Mouse (Mus musculus) myocyte (in vitro differentiated cells): Measurements from ENCODE around the gene Nfe2. TPM values are rescaled to one million over a fixed set of nuclear protein-coding genes. Genes with fewer than 3 reads are reported as not detected.
"Not testable (repeated sequence)": the region's sequence is repeated elsewhere in the genome, so short reads cannot be mapped to it uniquely, and the experiment has no call there.

Source experiments
- H3K27me3 ChIP-seq: one replicate; pipeline ENCODE4 v1.6.1; 2011; ENCODE audit not compliant: control insufficient read depth, insufficient read depth, insufficient read length
- H3K36me3 ChIP-seq: one replicate; pipeline ENCODE4 v1.6.1; 2011; ENCODE audit not compliant: control insufficient read depth, insufficient read depth
- H3K4me2 ChIP-seq: one replicate; pipeline ENCODE4 v1.6.1; 2011; ENCODE audit warnings: low read depth, control low read depth
- H3K4me3 ChIP-seq: one replicate; pipeline ENCODE4 v1.5.1; 2011; ENCODE audit warnings: mild to moderate bottlenecking, control low read depth, moderate library complexity
- H3K79me2 ChIP-seq: one replicate; pipeline ENCODE4 v1.6.1; 2011; ENCODE audit not compliant: control insufficient read depth, insufficient read depth
- H3ac ChIP-seq: one replicate; pipeline ENCODE4 v1.6.1; 2011; ENCODE audit not compliant: control insufficient read depth, insufficient read length
- CEBPB ChIP-seq: IDR thresholded peaks from 2 replicates; pipeline ENCODE4 v1.6.1; 2011; ENCODE audit warnings: mild to moderate bottlenecking, moderate library complexity; ENCODE audit not compliant: poor library complexity, insufficient read depth, severe bottlenecking
- E2F4 ChIP-seq: IDR thresholded peaks from one replicate; pipeline ENCODE4 v1.6.1; 2011; ENCODE audit warnings: mild to moderate bottlenecking, control low read depth, moderate library complexity; ENCODE audit not compliant: insufficient read depth
- MAX ChIP-seq: IDR thresholded peaks from one replicate; pipeline ENCODE4 v1.6.1; 2011; ENCODE audit warnings: low read depth, mild to moderate bottlenecking, control low read depth
- MYOG ChIP-seq, 3 experiments: IDR thresholded peaks; one replicate each; pipeline ENCODE4 v1.6.1; 2011; ENCODE audit warnings: control low read depth in 2 of 3, low read depth in 2 of 3, mild to moderate bottlenecking in 2 of 3; ENCODE audit not compliant: insufficient read length in 2 of 3, control insufficient read depth in 1 of 3, insufficient read depth in 1 of 3
- POLR2A ChIP-seq: IDR thresholded peaks from one replicate; pipeline ENCODE4 v1.6.1; 2011; ENCODE audit warnings: low read depth, mild to moderate bottlenecking, control low read depth, moderate library complexity; ENCODE audit not compliant: insufficient read length
- POLR2AphosphoS2 ChIP-seq: IDR thresholded peaks from one replicate; pipeline ENCODE4 v1.6.1; 2011; ENCODE audit warnings: low read depth, control low read depth; ENCODE audit not compliant: insufficient read length
- REST ChIP-seq: IDR thresholded peaks from one replicate; pipeline ENCODE4 v1.6.1; 2011; ENCODE audit warnings: mild to moderate bottlenecking, control low read depth, moderate library complexity; ENCODE audit not compliant: insufficient read depth, insufficient read length
- SRF ChIP-seq: IDR thresholded peaks from one replicate; pipeline ENCODE4 v1.6.1; 2011; ENCODE audit warnings: low read depth; ENCODE audit not compliant: control insufficient read depth, insufficient read length
- TCF12 ChIP-seq: IDR thresholded peaks from one replicate; pipeline ENCODE4 v1.6.1; 2011; ENCODE audit warnings: mild to moderate bottlenecking, control low read depth; ENCODE audit not compliant: poor library complexity, insufficient read depth, severe bottlenecking
- TCF3 ChIP-seq: IDR thresholded peaks from one replicate; pipeline ENCODE4 v1.6.1; 2011; ENCODE audit warnings: low read depth, control low read depth; ENCODE audit not compliant: insufficient read length
- USF1 ChIP-seq: IDR thresholded peaks from one replicate; pipeline ENCODE4 v1.6.1; 2011; ENCODE audit warnings: low read depth, mild to moderate bottlenecking, control low read depth, moderate library complexity
- polyA plus RNA-seq: library from polyadenylated mRNA; unstranded; fragments of >200 nt; fragmentation: generic; extraction: Trizol; gene quantifications from one replicate; pipeline ENCODE4 v1.2.1, GENCODE M21; 2012; ENCODE audit warnings: missing spikeins

Gene Nfe2
- polyA plus RNA-seq, 1 experiment: 0.42 TPM

GRCm38 (mm10) chr15:103247782-103248400, 10.3 kb downstream of the Nfe2 start:
- peaks cover 50% of the 10 kb centered on the region for H3K36me3 ChIP-seq
- TF ChIP-seq REST (no peak), POLR2AphosphoS2 (peak; percentile 87)
- H3K27me3 ChIP-seq: no peaks in the 10 kb centered on the region

GRCm38 (mm10) chr15:103247078-103247781, 11.0 kb downstream of the Nfe2 start:
- H3K36me3 ChIP-seq: peaks cover 56% of the 10 kb centered on the region
- no peaks in the 10 kb centered on the region for H3K27me3 ChIP-seq
- no peak overlapping the region for H3K4me3 ChIP-seq
- H3ac ChIP-seq: no peak overlapping the region
- TF ChIP-seq MYOG (IDR thresholded peaks at IDR 0.05; ENCODE audit: control insufficient read depth in 1 of 3, insufficient read depth in 1 of 3, insufficient read length in 2 of 3, low read depth in 2 of 3) (no peak), E2F4 (no peak), CEBPB (no peak), TCF3 (no peak), USF1 (no peak), MAX (no peak), POLR2A (no peak)
- no peak overlapping the region for H3K4me2 ChIP-seq
- H3K79me2 ChIP-seq: peaks cover 29% of the 10 kb centered on the region

More at GRCm38 (mm10) chr15:103247782-103248400, 10.3 kb downstream of the Nfe2 start:
- peaks cover 23% of the 10 kb centered on the region for H3K79me2 ChIP-seq
- no peak overlapping the region for H3ac ChIP-seq
- H3K4me2 ChIP-seq: no peak overlapping the region
- no peak overlapping the region for H3K4me3 ChIP-seq

GRCm38 (mm10) chr15:103245616-103246015, 12.6 kb downstream of the Nfe2 start:
- Histone ChIP-seq H3K4me3 (no peak overlapping the region), H3ac (no peak overlapping the region), H3K27me3 (no peaks in the 10 kb centered on the region), H3K36me3 (peaks cover 70% of the 10 kb centered on the region), H3K4me2 (no peak overlapping the region), H3K79me2 (peaks cover 45% of the 10 kb centered on the region)
- peak; percentile 41 for TF ChIP-seq POLR2A
- no peak for TF ChIP-seq E2F4
- no peak for TF ChIP-seq SRF
- peak; percentile 83 for TF ChIP-seq POLR2AphosphoS2

GRCm38 (mm10) chr15:103242885-103243284, 15.3 kb downstream of the Nfe2 start:
- Histone ChIP-seq H3ac (no peak overlapping the region), H3K4me2 (peak overlapping the region; percentile 89), H3K79me2 (peaks cover 60% of the 10 kb centered on the region), H3K4me3 (peak overlapping the region; percentile 95), H3K36me3 (peaks cover 66% of the 10 kb centered on the region), H3K27me3 (no peaks in the 10 kb centered on the region)
- TF ChIP-seq TCF12 (no peak), REST (no peak), E2F4 (no peak), TCF3 (no peak), MYOG (IDR thresholded peaks at IDR 0.05; ENCODE audit: control insufficient read depth in 1 of 3, insufficient read depth in 1 of 3, insufficient read length in 2 of 3, low read depth in 2 of 3) (no peak), SRF (no peak), POLR2A (no peak), USF1 (no peak), CEBPB (no peak), MAX (no peak)

GRCm38 (mm10) chr15:103241071-103242018, 16.9 kb downstream of the Nfe2 start:
- H3K36me3 ChIP-seq: peaks cover 51% of the 10 kb centered on the region
- H3K79me2 ChIP-seq: peaks cover 75% of the 10 kb centered on the region
- H3K4me2 ChIP-seq: peak overlapping the region; percentile 89
- H3K4me3 ChIP-seq: peak overlapping the region; percentile 95
- H3K27me3 ChIP-seq: not testable (repeated sequence)
- peak overlapping the region; percentile 30 for H3ac ChIP-seq
